Mouse (Mus musculus) embryonic facial prominence, embryonic 11.5 days (tissue): ENCODE measurements around the gene Smim6. TPM values are rescaled to one million over a fixed set of nuclear protein-coding genes. Genes with fewer than 3 reads are reported as not detected.
A peak's percentile ranks its signal among the peaks of the same experiment; 100 is the strongest.

Source experiments
- ATAC-seq: fragments of 200-750 bp; cut with Nextera tagmentation; replicated peaks from 2 replicates; pipeline ENCODE4 v1.8.0; 2017; ENCODE audit warnings: low read depth; ENCODE audit not compliant: insufficient number of reproducible peaks, low FRiP score, low TSS enrichment
- DNase-seq: peaks from one replicate; pipeline ENCODE4 v3.0.0-alpha.2; 2015; ENCODE audit warnings: low spot score
- H3K27ac ChIP-seq: fragments of 300-500 bp; sonication (generic); replicated peaks from 2 replicates; pipeline ENCODE4 v1.5.1; 2014; ENCODE audit warnings: mild to moderate bottlenecking, low read depth, low read length, control low read depth
- H3K27me3 ChIP-seq: fragments of 300-500 bp; sonication (generic); 2 replicates; pipeline ENCODE4 v1.6.1; 2014; ENCODE audit warnings: mild to moderate bottlenecking, low read length, moderate library complexity, mixed read lengths; ENCODE audit not compliant: control insufficient read depth, insufficient read depth
- H3K36me3 ChIP-seq: fragments of 300-500 bp; sonication (generic); replicated peaks from 2 replicates; pipeline ENCODE4 v1.6.1; 2014; ENCODE audit warnings: low read depth, mild to moderate bottlenecking, low read length, moderate library complexity, mixed read lengths; ENCODE audit not compliant: control insufficient read depth, insufficient read depth
- H3K4me1 ChIP-seq: fragments of 300-500 bp; sonication (generic); 2 replicates; pipeline ENCODE4 v1.6.1; 2014; ENCODE audit warnings: low read length, mixed read lengths; ENCODE audit not compliant: control insufficient read depth, insufficient read depth
- H3K4me2 ChIP-seq: fragments of 300-500 bp; sonication (generic); 2 replicates; pipeline ENCODE4 v1.6.1; 2014; ENCODE audit warnings: low read depth, mild to moderate bottlenecking, control low read depth, low read length, moderate library complexity
- H3K4me3 ChIP-seq: fragments of 300-500 bp; sonication (generic); 2 replicates; pipeline ENCODE4 v1.5.1; 2014; ENCODE audit warnings: low read depth, low read length, control low read depth
- H3K9ac ChIP-seq: fragments of 300-500 bp; sonication (generic); replicated peaks from 2 replicates; pipeline ENCODE4 v1.6.1; 2014; ENCODE audit warnings: mild to moderate bottlenecking, control low read depth, low read length
- H3K9me3 ChIP-seq: fragments of 300-500 bp; sonication (generic); replicated peaks from 2 replicates; pipeline ENCODE4 v1.6.1; 2016; ENCODE audit warnings: mild to moderate bottlenecking, low read length, inconsistent platforms, mixed read lengths; ENCODE audit not compliant: control insufficient read depth
- WGBS: fragments of 180-500 bp; shearing (Covaris S2); extraction: QIAGEN DNeasy Blood & Tissue Kit; methylation state at CpG from one replicate; pipeline ENCODE4 v1.1.7; 2014; 5-methylcytosine and 5-hydroxymethylcytosine counted together
- polyA plus RNA-seq: library from polyadenylated mRNA; unstranded; fragments of >200 nt; fragmentation: Nextera tagmentation; extraction: Ambion mirVana; gene quantifications from 2 replicates; pipeline ENCODE4 v1.2.1, GENCODE M21; 2014

The Smim6 gene
- polyA plus RNA-seq, 1 experiment from 2014 or later = 0.21 TPM

DNA sequence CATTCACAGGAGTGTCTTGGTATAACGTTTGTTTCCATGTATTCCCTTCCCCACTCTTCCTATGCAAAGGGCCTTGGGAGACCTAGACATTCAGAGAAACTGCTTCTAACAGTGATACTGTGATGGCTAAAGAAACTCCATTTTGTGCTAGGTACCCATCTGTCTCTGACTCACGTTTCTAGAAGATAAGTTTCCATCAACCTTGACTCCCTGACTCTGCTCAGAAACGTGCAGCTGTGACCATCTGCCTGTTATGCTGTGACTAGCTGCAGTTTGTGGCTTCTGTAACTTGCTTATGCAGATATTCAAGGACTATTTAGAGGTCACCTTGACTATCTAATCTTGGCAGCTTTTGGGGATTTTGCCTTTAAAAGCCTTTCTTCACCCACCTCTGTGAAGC lies 19.4 kb downstream of the Smim6 start:
- Histone ChIP-seq H3K27me3 (no peaks in the 10 kb centered on the region), H3K4me1 (no peaks in the 10 kb centered on the region), H3K4me2 (no peak overlapping the region), H3K36me3 (peaks cover 5% of the 10 kb centered on the region; the same call in 1 of the 2 replicates), H3K9ac (no peak overlapping the region), H3K27ac (no peak overlapping the region), H3K9me3 (no peaks in the 10 kb centered on the region), H3K4me3 (no peak overlapping the region)
- DNase-seq = no peak
- WGBS = 74% methylated on average over 3 of the region's 3 CpGs
- ATAC-seq = no peak

- DNase-seq = peak; percentile 100
- Histone ChIP-seq H3K27me3 (no peaks in the 10 kb centered on the region), H3K4me2 (peak within 1 kb of the TSS; percentile 83), H3K27ac (no peak within 1 kb of the TSS), H3K4me1 (no peaks in the 10 kb centered on the region), H3K4me3 (peak within 1 kb of the TSS; percentile 95), H3K9ac (peak within 1 kb of the TSS; percentile 90), H3K9me3 (no peaks in the 10 kb centered on the region), H3K36me3 (peaks cover 2% of the 10 kb centered on the region; the same call in 1 of the 2 replicates)
- WGBS = under 1% methylated on average over 28 of the region's 28 CpGs
- peak; percentile 95 for ATAC-seq
Observed at GRCm38 (mm10) chr11:115933108-115933746, 21.4 kb downstream of the Smim6 start, which contains the start of the genes Sap30bp and Recql5. TSS of gene Sap30bp (plus strand) at chr11:115933282. TSS of gene Recql5 (minus strand) at chr11:115933477.

GRCm38 (mm10) chr11:115933747-115934110 lies 21.9 kb downstream of the Smim6 start:
- Histone ChIP-seq H3K27me3 (no peaks in the 10 kb centered on the region), H3K36me3 (no peaks in the 10 kb centered on the region), H3K9ac (peak overlapping the region; percentile 90), H3K4me2 (peak overlapping the region; percentile 74), H3K4me3 (peak overlapping the region; percentile 95), H3K4me1 (no peaks in the 10 kb centered on the region), H3K9me3 (no peaks in the 10 kb centered on the region), H3K27ac (no peak overlapping the region)
- under 1% methylated on average over 16 of the region's 16 CpGs for WGBS
- ATAC-seq (peak; percentile 64), DNase-seq (no peak)

DNA sequence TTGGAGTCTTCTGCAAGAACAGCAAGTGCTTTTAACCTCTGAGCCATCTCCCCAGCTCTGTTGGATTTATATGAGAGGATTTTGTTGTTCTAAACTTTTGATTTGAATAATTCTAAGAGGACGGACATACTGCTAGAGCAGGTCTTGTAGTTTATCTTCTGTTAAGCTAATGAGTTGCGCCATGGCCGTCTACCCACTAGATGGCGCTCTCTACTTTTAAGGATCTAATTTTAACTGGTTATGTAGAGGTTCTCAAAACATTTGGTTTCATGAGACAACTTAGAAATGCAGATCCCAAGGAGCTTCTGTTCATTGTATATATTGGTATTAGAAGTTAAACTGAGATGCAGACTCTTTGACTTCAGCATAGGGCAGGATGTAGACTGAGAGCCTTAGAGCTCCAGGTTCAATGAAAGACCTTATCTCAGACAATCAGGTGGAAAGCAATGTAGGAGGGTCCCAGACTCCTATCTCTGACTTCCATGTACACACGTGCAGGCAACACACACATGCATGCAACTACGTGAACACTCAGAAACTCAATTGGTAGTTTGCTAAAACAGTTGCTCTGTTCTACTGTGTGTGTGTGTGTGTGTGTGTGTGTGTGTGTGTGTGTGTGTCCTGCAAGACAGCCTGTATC lies 28.0 kb downstream of the Smim6 start:
- no peaks in the 10 kb centered on the region for H3K9me3 ChIP-seq
- DNase-seq (peak; percentile 86), ATAC-seq (no peak)

DNA sequence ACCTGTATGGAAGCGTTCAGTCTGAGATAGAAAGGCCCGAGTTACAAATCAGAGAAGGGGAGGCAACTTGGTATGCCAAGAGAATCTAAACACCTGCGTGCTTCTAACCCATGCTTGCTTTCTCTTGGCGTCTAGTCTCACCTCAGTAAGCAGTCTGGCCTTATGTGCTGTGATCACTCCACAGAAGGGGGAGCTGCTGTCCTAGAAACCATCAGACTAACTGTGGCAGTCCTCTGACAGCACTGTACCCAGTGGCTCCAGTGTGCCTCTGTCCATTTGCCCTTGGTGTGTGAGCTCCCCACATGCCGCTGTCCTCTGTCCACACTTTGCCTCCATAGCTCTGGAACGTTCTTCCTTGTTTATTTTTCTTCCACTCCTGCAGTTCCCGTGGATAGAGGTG lies 30.2 kb downstream of the Smim6 start:
- ATAC-seq = no peak
- Histone ChIP-seq H3K9ac (no peak overlapping the region), H3K4me3 (no peak overlapping the region), H3K4me2 (no peak overlapping the region), H3K27ac (no peak overlapping the region), H3K4me1 (no peaks in the 10 kb centered on the region), H3K36me3 (peaks cover 7% of the 10 kb centered on the region; the same call in 1 of the 2 replicates), H3K9me3 (no peaks in the 10 kb centered on the region), H3K27me3 (no peaks in the 10 kb centered on the region)
- WGBS = 83% methylated on average over 7 of the region's 7 CpGs
- DNase-seq = no peak

More for the DNA sequence above, 28.0 kb downstream of the Smim6 start:
- H3K27ac ChIP-seq = no peak overlapping the region
- peaks cover 4% of the 10 kb centered on the region; the same call in 1 of the 2 replicates for H3K36me3 ChIP-seq
- no peak overlapping the region for H3K4me2 ChIP-seq
- H3K27me3 ChIP-seq = no peaks in the 10 kb centered on the region
- WGBS = 42% methylated on average over 6 of the region's 6 CpGs
- no peak overlapping the region for H3K9ac ChIP-seq
- H3K4me1 ChIP-seq = no peaks in the 10 kb centered on the region
- H3K4me3 ChIP-seq = no peak overlapping the region

- Histone ChIP-seq H3K4me3 (no peak overlapping the region), H3K36me3 (peaks cover 7% of the 10 kb centered on the region; the same call in 1 of the 2 replicates), H3K27me3 (no peaks in the 10 kb centered on the region), H3K9ac (no peak overlapping the region), H3K9me3 (no peaks in the 10 kb centered on the region), H3K4me1 (no peaks in the 10 kb centered on the region), H3K27ac (no peak overlapping the region), H3K4me2 (no peak overlapping the region)
- no peak for DNase-seq
- WGBS = 90% methylated on average over 8 of the region's 8 CpGs
- ATAC-seq = no peak
Observed at GRCm38 (mm10) chr11:115945247-115945646, 33.4 kb downstream of the Smim6 start.

DNA sequence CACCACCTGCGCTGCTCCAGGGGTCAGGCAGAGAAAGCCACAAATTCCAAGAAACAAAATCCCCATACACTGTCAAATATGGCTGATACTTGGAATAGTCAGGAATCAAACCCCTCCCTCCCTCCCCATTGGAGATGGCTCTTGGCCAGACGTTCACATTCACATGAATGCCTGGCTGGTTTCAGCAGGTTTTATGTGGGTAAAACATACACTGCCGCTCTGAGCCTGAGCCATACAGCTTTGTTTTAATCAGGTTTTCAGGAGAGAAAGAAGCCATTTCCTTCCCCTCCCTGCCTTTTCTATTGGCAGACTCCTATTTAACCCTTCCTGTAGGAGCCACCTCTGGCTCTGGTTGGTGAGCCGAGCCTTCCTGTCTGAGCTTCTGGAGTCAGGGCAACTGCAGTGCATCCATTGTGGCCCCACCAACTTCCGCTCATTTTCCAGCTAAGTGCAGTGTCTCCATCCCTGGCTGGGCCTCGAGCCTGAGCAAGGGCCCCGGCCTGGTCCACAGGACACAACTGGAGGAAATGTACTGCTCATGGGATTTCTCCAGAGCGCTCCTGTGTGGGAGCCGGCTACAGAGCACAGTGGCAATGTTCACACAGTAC lies 34.5 kb downstream of the Smim6 start:
- H3K27ac ChIP-seq = no peak overlapping the region
- peaks cover 7% of the 10 kb centered on the region; the same call in 1 of the 2 replicates for H3K36me3 ChIP-seq
- no peaks in the 10 kb centered on the region for H3K4me1 ChIP-seq
- DNase-seq = no peak
- 92% methylated on average over 9 of the region's 9 CpGs for WGBS
- H3K4me2 ChIP-seq = no peak overlapping the region
- H3K9me3 ChIP-seq = no peaks in the 10 kb centered on the region
- no peaks in the 10 kb centered on the region for H3K27me3 ChIP-seq
- no peak overlapping the region for H3K9ac ChIP-seq
- ATAC-seq = no peak
- H3K4me3 ChIP-seq = no peak overlapping the region

GRCm38 (mm10) chr11:115948316-115948715 lies 36.5 kb downstream of the Smim6 start:
- H3K9me3 ChIP-seq = no peaks in the 10 kb centered on the region
- H3K27me3 ChIP-seq = no peaks in the 10 kb centered on the region
- ATAC-seq (no peak), DNase-seq (no peak)
- no peaks in the 10 kb centered on the region for H3K4me1 ChIP-seq
- H3K4me3 ChIP-seq = no peak overlapping the region
- 90% methylated on average over 9 of the region's 9 CpGs for WGBS
- no peak overlapping the region for H3K4me2 ChIP-seq
- no peak overlapping the region for H3K27ac ChIP-seq
- no peak overlapping the region for H3K9ac ChIP-seq
- peaks cover 7% of the 10 kb centered on the region; the same call in 1 of the 2 replicates for H3K36me3 ChIP-seq
